Mouse (Mus musculus) right cerebral cortex, postnatal 25 days (tissue): Measurements from ENCODE around the gene Dmrtc2.
"Not testable (repeated sequence)": the region's sequence is repeated elsewhere in the genome, so short reads cannot be mapped to it uniquely, and the experiment has no call there.

Experiments used
- DNase-seq: peaks from one replicate; pipeline ENCODE4 v3.0.0; 2022

Gene Dmrtc2

GRCm38 (mm10) chr7:24869532-24870165 lies at the start of gene Dmrtc2, which contains the start of gene Lypd4:
Gene Dmrtc2, plus strand, starts transcription at chr7:24870057.
Gene Lypd4, minus strand, starts transcription at chr7:24869941.
- no peak for DNase-seq

- DNase-seq: no peak
These were observed 45.4 kb upstream of the Dmrtc2 start for GRCm38 (mm10) chr7:24824452-24824851.

- no peak for DNase-seq
These were observed 42.7 kb upstream of the Dmrtc2 start for GRCm38 (mm10) chr7:24827181-24827580.

DNA sequence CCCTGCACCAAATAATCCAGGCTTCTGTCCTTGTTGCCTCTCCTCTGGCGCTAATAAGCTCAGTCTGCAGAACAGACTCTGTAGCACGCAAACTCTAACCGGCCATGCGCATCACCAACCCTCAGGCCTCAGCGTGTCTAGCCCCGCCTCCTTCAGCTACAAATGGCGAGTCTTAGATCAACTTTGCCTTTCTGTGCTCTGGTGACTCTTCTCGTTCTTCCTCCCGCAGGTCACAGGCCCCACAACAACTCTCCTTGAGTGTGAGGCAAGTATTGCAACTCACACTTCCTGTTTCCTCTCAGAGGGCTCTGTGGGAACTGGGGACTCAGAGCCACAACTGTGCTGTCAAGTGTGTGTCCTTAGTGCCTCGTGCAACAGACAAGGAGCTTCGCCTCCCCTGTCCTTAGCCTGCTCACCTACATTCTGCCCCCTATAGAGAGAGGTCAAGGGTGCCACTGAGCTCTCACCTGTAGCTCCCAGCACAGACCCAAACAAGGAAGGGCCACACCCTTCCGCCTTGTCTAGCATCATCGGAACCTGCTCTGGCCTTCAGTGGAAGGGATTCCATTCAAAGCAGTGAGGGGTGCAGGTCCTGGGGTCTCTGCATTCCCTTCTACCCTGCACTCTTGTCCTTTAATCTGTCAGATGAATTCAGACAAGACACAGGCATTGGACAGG lies 31.0 kb upstream of the Dmrtc2 start:
- not testable (repeated sequence) for DNase-seq

DNA sequence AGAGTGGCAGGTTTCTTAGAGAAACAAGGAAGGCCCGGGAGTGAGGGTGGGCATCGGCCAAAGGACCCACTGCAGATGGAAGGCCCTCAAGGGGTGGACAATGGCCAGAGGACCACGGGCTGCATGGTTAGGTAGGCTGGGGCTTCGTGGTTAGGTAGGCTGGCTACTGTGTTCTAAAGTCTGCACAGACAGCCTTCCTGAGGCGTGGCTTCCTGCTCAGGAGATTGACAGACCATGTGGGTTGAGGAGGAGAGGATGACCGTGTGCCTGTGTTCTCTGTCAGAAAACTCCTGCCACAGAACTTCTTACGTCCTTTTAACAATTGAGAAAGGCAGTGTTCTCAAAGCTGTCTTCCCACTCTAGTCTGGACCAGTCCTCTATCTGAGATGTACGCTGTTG lies 30.4 kb upstream of the Dmrtc2 start:
- DNase-seq: no peak

DNA sequence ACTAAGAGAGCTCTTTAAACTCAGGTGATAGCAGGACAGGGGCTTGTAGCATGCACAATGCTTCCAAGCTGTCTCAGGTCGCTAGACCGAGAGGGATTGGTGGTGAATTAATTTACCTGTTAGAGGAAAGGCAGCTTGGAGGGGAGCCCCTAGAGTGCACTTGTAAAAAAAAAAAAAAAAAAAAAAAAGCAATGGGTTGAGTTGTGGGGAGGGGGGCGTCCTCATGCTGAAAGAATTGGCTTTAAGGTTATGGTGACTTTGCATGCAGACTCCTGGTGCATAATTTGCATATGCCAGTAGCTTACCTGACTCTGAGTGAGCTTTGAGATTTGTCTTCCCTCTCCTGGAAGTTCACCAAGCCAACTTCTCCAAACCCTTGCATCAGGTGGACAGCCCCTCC lies 29.5 kb upstream of the Dmrtc2 start:
- no peak for DNase-seq

DNA sequence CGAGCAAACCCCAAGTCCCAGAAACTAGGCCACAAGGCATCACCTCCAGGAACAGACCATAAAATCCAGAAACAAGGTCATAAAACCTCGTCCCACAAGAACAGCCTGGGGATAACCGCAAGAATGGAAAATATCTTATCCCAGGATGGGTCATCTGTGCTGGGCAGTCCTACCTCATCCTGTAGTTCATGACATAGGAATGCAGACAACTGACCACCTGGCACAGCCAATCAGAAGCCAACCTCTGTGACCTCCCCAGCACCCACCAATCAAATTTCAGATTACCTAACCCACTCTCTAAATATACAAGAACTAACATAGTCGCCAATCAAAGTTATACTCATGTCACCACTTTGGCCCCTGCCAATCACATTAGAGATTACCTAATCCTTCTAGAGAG lies 28.8 kb upstream of the Dmrtc2 start:
- DNase-seq: no peak

- no peak for DNase-seq
These were observed 25.7 kb upstream of the Dmrtc2 start for GRCm38 (mm10) chr7:24844144-24844543.

DNA sequence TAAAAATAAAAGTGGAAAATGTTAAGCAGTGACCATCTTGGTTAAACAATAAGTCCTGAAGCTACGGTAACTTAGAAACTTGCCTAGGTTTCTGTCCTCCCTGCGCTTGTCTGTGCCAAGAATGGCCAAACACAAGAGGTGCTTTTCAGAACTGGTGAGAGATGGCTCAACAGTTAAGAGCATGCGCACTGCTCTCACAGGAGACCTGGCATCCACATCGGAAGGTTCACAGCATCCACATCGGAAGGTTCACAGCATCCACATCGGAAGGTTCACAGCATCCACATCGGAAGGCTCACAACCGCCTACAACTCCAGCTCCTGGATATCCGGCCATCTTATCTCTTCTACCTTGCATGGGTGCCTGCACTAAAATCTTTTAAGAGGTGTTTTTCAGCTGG lies 24.7 kb upstream of the Dmrtc2 start:
- DNase-seq: no peak

- DNase-seq: no peak
These were observed 24.1 kb upstream of the Dmrtc2 start for GRCm38 (mm10) chr7:24845713-24846112.

- not testable (repeated sequence) for DNase-seq
These were observed 23.3 kb upstream of the Dmrtc2 start for GRCm38 (mm10) chr7:24846576-24846975.

DNA sequence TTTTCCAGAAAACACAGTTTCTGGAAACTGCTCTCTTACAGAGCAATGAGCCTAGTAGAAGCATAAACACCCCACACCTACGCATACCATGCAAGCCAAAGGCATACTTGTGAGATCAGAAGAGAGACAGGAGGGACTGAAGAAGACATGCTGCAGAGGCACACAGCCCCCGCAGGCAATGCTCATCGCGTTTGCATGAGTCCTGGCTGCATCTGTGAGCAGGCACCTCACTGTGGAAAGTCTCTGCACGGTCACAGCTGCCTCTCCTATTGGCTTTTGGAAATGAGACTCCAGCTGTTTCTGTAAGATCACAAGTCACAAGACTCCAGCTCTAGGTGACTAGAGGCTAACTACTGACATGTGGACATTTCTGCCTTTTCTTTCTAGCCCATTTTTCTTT lies 19.7 kb upstream of the Dmrtc2 start:
- DNase-seq: peak; percentile 49

- no peak for DNase-seq
These were observed 19.0 kb upstream of the Dmrtc2 start for GRCm38 (mm10) chr7:24850899-24851303.

DNA sequence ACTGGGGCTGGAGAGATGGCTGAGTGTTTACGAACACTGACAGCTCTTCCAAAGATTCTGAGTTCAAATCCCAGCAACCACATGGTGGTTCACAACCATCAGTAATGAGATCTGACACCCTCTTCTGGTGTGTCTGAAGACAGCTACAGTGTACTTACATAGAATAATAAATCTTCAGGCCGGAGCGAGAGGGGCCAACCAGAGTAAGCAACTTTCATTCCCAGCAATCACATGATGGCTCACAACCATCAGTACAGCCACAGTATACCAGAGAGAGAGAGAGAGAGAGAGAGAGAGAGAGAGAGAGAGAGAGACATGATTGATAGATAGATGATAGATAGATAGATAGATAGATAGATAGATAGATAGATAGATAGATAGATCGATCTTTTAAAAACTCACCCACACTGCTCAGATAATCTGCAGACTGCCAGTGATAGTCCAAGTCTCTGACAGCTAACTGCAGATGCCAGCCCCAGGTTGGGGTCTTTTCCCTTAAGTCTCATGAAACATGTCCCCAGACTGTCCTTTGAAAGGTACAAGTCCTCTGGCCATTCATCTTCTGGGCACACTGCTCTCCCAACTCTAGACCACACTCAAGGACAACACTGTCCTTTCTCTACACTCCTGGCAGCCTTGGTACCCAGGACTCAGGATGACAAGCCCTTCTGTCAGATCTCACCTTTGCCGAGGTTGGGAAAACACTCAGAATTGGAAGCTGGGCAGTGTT lies 18.1 kb upstream of the Dmrtc2 start:
- no peak for DNase-seq

GRCm38 (mm10) chr7:24852557-24853232 lies 17.2 kb upstream of the Dmrtc2 start:
- no peak for DNase-seq

GRCm38 (mm10) chr7:24853233-24853563 lies 16.7 kb upstream of the Dmrtc2 start:
- DNase-seq: no peak

- no peak for DNase-seq
These were observed 16.2 kb upstream of the Dmrtc2 start for GRCm38 (mm10) chr7:24853695-24854094.

GRCm38 (mm10) chr7:24856460-24857120 lies 13.3 kb upstream of the Dmrtc2 start:
- no peak for DNase-seq

- no peak for DNase-seq
These were observed 10.6 kb upstream of the Dmrtc2 start for GRCm38 (mm10) chr7:24859234-24859633.

- no peak for DNase-seq
These were observed 7.9 kb upstream of the Dmrtc2 start, which contains the start of gene Gm9844 for GRCm38 (mm10) chr7:24861913-24862312. Gene Gm9844, plus strand, starts transcription at chr7:24862213.

- DNase-seq: no peak
These were observed 7.0 kb upstream of the Dmrtc2 start for GRCm38 (mm10) chr7:24862853-24863252.

- DNase-seq: no peak
These were observed 5.7 kb upstream of the Dmrtc2 start for GRCm38 (mm10) chr7:24864156-24864555.

GRCm38 (mm10) chr7:24869080-24869479 lies 777 bp upstream of the Dmrtc2 start:
- no peak for DNase-seq
